Mouse (Mus musculus) intestine, embryonic 14.5 days (tissue): Measurements from ENCODE around the gene Zfp710. TPM values are rescaled to one million over a fixed set of nuclear protein-coding genes. Genes with fewer than 3 reads are reported as not detected.

Experiments used
- ATAC-seq: fragments of 200-750 bp; cut with Nextera tagmentation; replicated peaks from 2 replicates; pipeline ENCODE4 v1.8.0; 2017; ENCODE audit warnings: low read depth, moderate number of reproducible peaks, moderate TSS enrichment, moderate library complexity; ENCODE audit not compliant: low FRiP score, low TSS enrichment
- DNase-seq: peaks from one replicate; pipeline ENCODE4 v3.0.0-alpha.2; 2018; ENCODE audit warnings: low spot score
- H3K27ac ChIP-seq: fragments of 300-500 bp; sonication (generic); 2 replicates; pipeline ENCODE4 v1.5.1; 2014; ENCODE audit warnings: low read depth, mild to moderate bottlenecking, control low read depth
- H3K27me3 ChIP-seq: fragments of 300-500 bp; sonication (generic); replicated peaks from 2 replicates; pipeline ENCODE4 v1.6.1; 2014; ENCODE audit warnings: low read length, control low read depth; ENCODE audit not compliant: control insufficient read depth, insufficient read depth
- H3K36me3 ChIP-seq: fragments of 300-500 bp; sonication (generic); 2 replicates; pipeline ENCODE4 v1.6.1; 2014; ENCODE audit warnings: low read length, control low read depth; ENCODE audit not compliant: control insufficient read depth, insufficient read depth
- H3K4me1 ChIP-seq: fragments of 300-500 bp; sonication (generic); replicated peaks from 2 replicates; pipeline ENCODE4 v1.6.1; 2014; ENCODE audit warnings: low read length, control low read depth, mixed read lengths; ENCODE audit not compliant: control insufficient read depth, insufficient read depth
- H3K4me2 ChIP-seq: fragments of 300-500 bp; sonication (generic); 2 replicates; pipeline ENCODE4 v1.6.1; 2014; ENCODE audit warnings: low read length
- H3K4me3 ChIP-seq: fragments of 300-500 bp; sonication (generic); 2 replicates; pipeline ENCODE4 v1.5.1; 2014; ENCODE audit warnings: low read depth, low read length, control low read depth, mixed read lengths
- H3K9ac ChIP-seq: fragments of 300-500 bp; sonication (generic); 2 replicates; pipeline ENCODE4 v1.6.1; 2014; ENCODE audit warnings: mild to moderate bottlenecking, low read length
- H3K9me3 ChIP-seq: fragments of 300-500 bp; sonication (generic); 2 replicates; pipeline ENCODE4 v1.6.1; 2016; ENCODE audit warnings: low read length, control low read depth; ENCODE audit not compliant: control insufficient read depth
- WGBS: fragments of 180-500 bp; shearing (Covaris S2); extraction: QIAGEN DNeasy Blood & Tissue Kit; methylation state at CpG from one replicate; pipeline ENCODE4 v1.1.7; 2014; 5-methylcytosine and 5-hydroxymethylcytosine counted together
- polyA plus RNA-seq: library from polyadenylated mRNA; unstranded; fragments of >200 nt; fragmentation: Nextera tagmentation; extraction: Ambion mirVana; gene quantifications from 2 replicates; pipeline ENCODE4 v1.2.1, GENCODE M21; 2014

The Zfp710 gene
- polyA plus RNA-seq, 1 experiment from 2014 or later, result 18.9 TPM

DNA sequence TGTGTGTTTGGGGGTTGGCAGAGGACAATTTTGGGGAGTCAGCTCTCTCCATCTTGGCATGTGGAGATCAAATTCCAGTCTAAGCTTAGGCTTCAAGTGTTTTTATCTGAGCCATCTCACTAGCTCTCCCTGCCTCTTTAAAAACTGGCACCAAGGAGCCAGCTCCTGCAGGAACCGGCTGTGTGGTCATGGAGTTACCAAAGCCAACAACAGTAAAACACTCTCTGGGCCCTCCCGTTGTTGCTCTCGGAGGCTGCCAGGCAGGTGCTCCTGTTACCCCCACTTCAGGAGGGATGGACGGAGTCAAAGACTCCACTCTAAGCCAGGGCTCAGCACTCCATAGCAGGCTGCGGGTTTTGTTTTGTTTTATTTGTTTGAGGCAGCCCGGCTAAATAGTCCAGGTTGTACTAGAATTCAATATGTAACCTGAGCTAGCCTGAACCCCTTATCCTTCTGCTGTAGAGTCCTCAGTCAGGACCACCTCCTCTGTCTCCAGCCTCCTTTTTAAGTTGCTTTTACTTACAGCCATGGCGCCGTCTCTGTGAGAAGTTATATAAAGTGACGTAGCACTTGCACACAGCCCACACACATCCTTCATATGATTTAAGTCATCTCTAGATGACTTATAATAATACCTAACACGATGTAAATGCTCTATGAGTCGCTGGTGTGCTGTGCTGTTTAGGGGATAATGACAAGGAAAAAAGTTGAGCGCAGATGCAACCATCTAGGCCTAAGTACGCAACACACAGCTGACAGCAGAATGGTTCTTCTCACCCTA is 42.3 kb downstream of the Zfp710 start:
- ATAC-seq (no peak), DNase-seq (no peak)
- Histone ChIP-seq H3K27ac (no peak overlapping the region), H3K4me2 (no peak overlapping the region), H3K4me1 (peaks cover 22% of the 10 kb centered on the region), H3K4me3 (no peak overlapping the region), H3K9me3 (no peaks in the 10 kb centered on the region), H3K9ac (no peak overlapping the region), H3K27me3 (no peaks in the 10 kb centered on the region), H3K36me3 (no peaks in the 10 kb centered on the region)
- 58% methylated on average over 13 of the region's 13 CpGs for WGBS

GRCm38 (mm10) chr7:80068341-80068740 is 43.7 kb downstream of the Zfp710 start:
- no peak overlapping the region for H3K27ac ChIP-seq
- H3K4me3 ChIP-seq, result no peak overlapping the region
- ATAC-seq, result no peak
- WGBS, result 77% methylated on average over 5 of the region's 7 CpGs
- no peak overlapping the region for H3K4me2 ChIP-seq
- no peaks in the 10 kb centered on the region for H3K36me3 ChIP-seq
- no peaks in the 10 kb centered on the region for H3K9me3 ChIP-seq
- H3K4me1 ChIP-seq, result peaks cover 22% of the 10 kb centered on the region
- no peak for DNase-seq
- H3K27me3 ChIP-seq, result no peaks in the 10 kb centered on the region
- H3K9ac ChIP-seq, result no peak overlapping the region

DNA sequence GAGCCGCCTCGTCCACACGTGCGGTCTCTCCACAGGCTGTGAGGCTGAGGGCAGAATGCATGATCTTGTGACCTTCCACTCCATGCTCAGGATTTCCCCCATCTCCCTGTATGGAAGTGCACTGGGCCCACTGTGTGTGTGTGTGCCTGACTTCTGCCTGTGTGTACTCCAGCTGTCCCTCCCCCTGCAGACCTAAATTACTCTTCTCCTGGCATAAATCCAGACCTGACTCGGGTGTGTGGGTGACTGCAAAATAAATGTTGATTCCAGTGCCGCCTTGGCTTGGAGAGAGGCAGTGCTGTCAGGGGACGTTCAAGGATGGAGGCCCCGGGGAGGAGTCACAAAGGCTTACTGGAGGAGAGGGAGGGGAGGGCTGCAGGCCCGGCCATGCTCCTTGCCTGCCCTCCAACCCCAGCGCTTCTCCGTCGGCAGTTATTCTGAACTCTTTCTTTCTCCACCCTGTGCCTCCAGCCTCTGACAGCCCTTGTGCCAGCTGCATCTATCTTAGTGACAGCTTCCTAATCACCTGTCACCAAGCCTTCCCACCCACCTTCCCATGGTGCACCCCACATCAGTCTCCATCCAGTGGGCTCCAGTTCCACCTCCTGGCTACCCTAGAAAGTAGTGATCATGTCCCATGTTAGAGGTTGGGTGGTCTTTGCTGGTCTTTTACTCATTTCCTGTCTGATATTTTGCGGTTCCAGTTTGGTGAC is 45.2 kb downstream of the Zfp710 start:
- DNase-seq, result no peak
- Histone ChIP-seq H3K9ac (no peak overlapping the region), H3K27ac (peak overlapping the region; percentile 57; the same call in 1 of the 2 replicates), H3K27me3 (no peaks in the 10 kb centered on the region), H3K4me2 (0 out of 2 replicates have a peak overlapping the region, but pooled peaks have one; percentile 4), H3K4me1 (peaks cover 29% of the 10 kb centered on the region), H3K9me3 (no peaks in the 10 kb centered on the region), H3K4me3 (no peak overlapping the region), H3K36me3 (no peaks in the 10 kb centered on the region)
- 18% methylated on average over 13 of the region's 13 CpGs for WGBS
- ATAC-seq, result peak; percentile 43

- H3K4me1 ChIP-seq, result peaks cover 43% of the 10 kb centered on the region
- 90% methylated on average over 9 of the region's 9 CpGs for WGBS
Measured at GRCm38 (mm10) chr7:80071209-80071608, 46.6 kb downstream of the Zfp710 start.

DNA sequence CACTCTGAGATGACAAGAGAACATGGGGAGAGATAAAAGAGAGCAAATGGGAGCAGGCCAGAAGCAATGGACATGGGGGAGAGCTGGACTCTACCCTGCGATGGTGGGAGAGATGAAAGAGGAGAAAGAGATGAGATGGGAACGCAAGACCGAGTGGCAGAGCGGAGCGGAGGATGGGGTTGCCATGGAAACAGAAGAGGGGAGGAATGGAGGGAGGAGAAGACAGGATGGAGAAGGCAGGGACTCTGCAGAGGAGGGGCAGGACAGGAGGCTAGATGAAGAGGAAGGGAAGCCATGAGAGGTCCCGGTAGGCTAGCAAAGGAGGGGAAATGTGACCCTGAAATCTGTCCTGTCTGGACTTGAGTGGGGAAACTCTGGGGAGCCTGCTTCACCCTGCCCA is 47.7 kb downstream of the Zfp710 start:
- no peak for ATAC-seq
- peaks cover 51% of the 10 kb centered on the region for H3K4me1 ChIP-seq

More at GRCm38 (mm10) chr7:80071209-80071608, 46.6 kb downstream of the Zfp710 start:
- no peak overlapping the region for H3K27ac ChIP-seq
- H3K27me3 ChIP-seq, result no peaks in the 10 kb centered on the region
- no peak overlapping the region for H3K9ac ChIP-seq
- ATAC-seq, result no peak
- no peak overlapping the region for H3K4me2 ChIP-seq
- no peaks in the 10 kb centered on the region for H3K36me3 ChIP-seq
- no peak for DNase-seq
- H3K9me3 ChIP-seq, result no peaks in the 10 kb centered on the region
- no peak overlapping the region for H3K4me3 ChIP-seq

GRCm38 (mm10) chr7:80073506-80073905 is 48.9 kb downstream of the Zfp710 start:
- H3K9me3 ChIP-seq, result no peaks in the 10 kb centered on the region
- 84% methylated on average over 8 of the region's 8 CpGs for WGBS
- no peak overlapping the region for H3K9ac ChIP-seq
- H3K4me2 ChIP-seq, result no peak overlapping the region
- no peaks in the 10 kb centered on the region for H3K36me3 ChIP-seq
- no peak overlapping the region for H3K27ac ChIP-seq
- H3K27me3 ChIP-seq, result no peaks in the 10 kb centered on the region
- ATAC-seq (no peak), DNase-seq (no peak)
- H3K4me3 ChIP-seq, result no peak overlapping the region
- peaks cover 63% of the 10 kb centered on the region for H3K4me1 ChIP-seq

More for the DNA sequence above, 47.7 kb downstream of the Zfp710 start:
- WGBS, result 74% methylated on average over 6 of the region's 6 CpGs
- Histone ChIP-seq H3K4me2 (no peak overlapping the region), H3K4me3 (no peak overlapping the region), H3K9me3 (no peaks in the 10 kb centered on the region), H3K27ac (no peak overlapping the region), H3K9ac (no peak overlapping the region), H3K36me3 (no peaks in the 10 kb centered on the region), H3K27me3 (no peaks in the 10 kb centered on the region)
- no peak for DNase-seq

DNA sequence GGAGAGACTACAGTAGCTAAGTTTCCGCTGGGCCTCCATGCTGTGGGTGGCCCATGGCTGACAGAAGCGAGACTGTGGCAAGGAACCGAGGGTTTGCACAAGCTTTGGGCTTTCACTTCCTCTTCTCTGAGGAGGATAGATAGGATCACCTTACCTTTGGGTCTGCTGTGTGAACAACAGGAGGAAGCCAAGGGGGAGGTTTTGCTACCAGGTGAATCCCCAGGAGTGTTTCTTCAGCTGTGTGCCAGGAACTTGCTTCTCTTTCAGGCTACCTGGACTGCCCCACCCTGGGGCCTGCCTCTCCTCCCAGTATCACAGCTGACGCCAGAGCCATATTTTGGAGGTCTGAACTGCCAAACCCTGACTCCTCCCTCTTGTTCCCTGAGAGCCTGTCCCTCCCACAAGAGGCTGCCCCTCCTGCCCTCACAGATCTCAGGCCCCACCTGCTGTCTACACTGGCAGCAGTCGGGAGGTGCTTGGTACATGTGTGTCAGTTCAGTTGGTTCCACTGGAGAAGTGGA is 50.4 kb downstream of the Zfp710 start:
- 46% methylated on average over 5 of the region's 5 CpGs for WGBS
- Histone ChIP-seq H3K36me3 (no peaks in the 10 kb centered on the region), H3K4me2 (no peak overlapping the region), H3K27me3 (no peaks in the 10 kb centered on the region), H3K4me1 (peaks cover 56% of the 10 kb centered on the region), H3K9me3 (no peaks in the 10 kb centered on the region), H3K27ac (no peak overlapping the region), H3K9ac (no peak overlapping the region), H3K4me3 (no peak overlapping the region)
- ATAC-seq, result 0 out of 2 replicates have a peak, but pooled peaks have one; percentile 6
- DNase-seq, result no peak

- H3K27ac ChIP-seq, result no peak overlapping the region
- 54% methylated on average over 3 of the region's 4 CpGs for WGBS
- no peaks in the 10 kb centered on the region for H3K9me3 ChIP-seq
- no peak overlapping the region for H3K4me3 ChIP-seq
- ATAC-seq (no peak), DNase-seq (no peak)
- no peak overlapping the region for H3K9ac ChIP-seq
- H3K27me3 ChIP-seq, result no peaks in the 10 kb centered on the region
- no peak overlapping the region for H3K4me2 ChIP-seq
- H3K4me1 ChIP-seq, result peaks cover 48% of the 10 kb centered on the region
- H3K36me3 ChIP-seq, result no peaks in the 10 kb centered on the region; the same call in 1 of the 2 replicates
Measured at GRCm38 (mm10) chr7:80075946-80076583, 51.5 kb downstream of the Zfp710 start.
